Mouse (Mus musculus): ENCODE data around the gene Cct2. TPM values are rescaled to one million over a fixed set of nuclear protein-coding genes. Genes with fewer than 3 reads are reported as not detected.

Gene Cct2
- polyA plus RNA-seq, 1 experiment from 2014 or later: 272 TPM

Other genes starting within 250 kb of the Cct2 start
- gene Myrfl, start 166.9 kb downstream of the Cct2 start, polyA plus RNA-seq (2016; fragmentation: Nextera tagmentation; extraction: Ambion mirVana): 0.09 and 0.10 TPM in 2 replicates
- gene Rab3ip, start 113.0 kb downstream of the Cct2 start, polyA plus RNA-seq (2016; fragmentation: Nextera tagmentation; extraction: Ambion mirVana): 41.9 and 44.4 TPM in 2 replicates
- not detected in 2 replicates for gene Gm10271, start 91.2 kb downstream of the Cct2 start, polyA plus RNA-seq (2016; fragmentation: Nextera tagmentation; extraction: Ambion mirVana)
- gene Best3, start 77.5 kb downstream of the Cct2 start, polyA plus RNA-seq (2016; fragmentation: Nextera tagmentation; extraction: Ambion mirVana): 0.35 and 0.48 TPM in 2 replicates
- gene Lrrc10, start 18.5 kb downstream of the Cct2 start, polyA plus RNA-seq (2016; fragmentation: Nextera tagmentation; extraction: Ambion mirVana): 0.19 TPM in 2 replicates
- gene Frs2, start 84.7 kb upstream of the Cct2 start, polyA plus RNA-seq (2016; fragmentation: Nextera tagmentation; extraction: Ambion mirVana): 21.2 and 24.8 TPM in 2 replicates
- 112 and 114 TPM in 2 replicates for gene Yeats4, start 160.7 kb upstream of the Cct2 start, polyA plus RNA-seq (2016; fragmentation: Nextera tagmentation; extraction: Ambion mirVana)
- not detected in 2 replicates for gene 9530003J23Rik, start 174.9 kb upstream of the Cct2 start, polyA plus RNA-seq (2016; fragmentation: Nextera tagmentation; extraction: Ambion mirVana)
- 10.6 TPM in 2 replicates for gene Lyz2, start 218.5 kb upstream of the Cct2 start, polyA plus RNA-seq (2016; fragmentation: Nextera tagmentation; extraction: Ambion mirVana)
- gene Lyz1, start 229.1 kb upstream of the Cct2 start, polyA plus RNA-seq (2016; fragmentation: Nextera tagmentation; extraction: Ambion mirVana): not detected in 2 replicates

All from limb, embryonic 12.5 days (tissue).